Mouse (Mus musculus): Measurements from ENCODE around the gene Gm11564.
"Not testable (repeated sequence)": the region's sequence is repeated elsewhere in the genome, so short reads cannot be mapped to it uniquely, and the experiment has no call there.

Gm11564 gene

DNA sequence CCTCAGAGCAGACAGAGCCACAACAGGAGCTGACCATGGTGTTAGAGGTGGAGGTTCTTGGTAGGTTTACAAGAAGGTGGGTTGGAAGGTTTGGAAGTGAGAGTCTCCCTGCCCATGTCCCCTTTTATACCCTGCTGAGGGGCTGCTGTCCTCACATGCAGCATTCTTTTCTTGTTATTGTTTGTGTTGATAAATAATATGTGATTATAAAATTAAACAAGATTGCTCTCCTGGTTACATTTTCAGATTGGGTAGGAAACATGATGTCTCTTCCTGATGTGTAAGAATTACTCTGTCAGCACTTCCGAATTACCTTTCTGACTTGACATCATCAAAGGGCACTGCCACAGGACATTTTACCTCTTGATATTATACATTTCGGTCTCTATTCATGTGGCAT is at the start of gene Gm11564:
Gm11564 (minus strand) TSS at position 101 of the 400 bp plus-strand sequence.
- not testable (repeated sequence) for DNase-seq (ENCODE audit: low spot score)

DNA sequence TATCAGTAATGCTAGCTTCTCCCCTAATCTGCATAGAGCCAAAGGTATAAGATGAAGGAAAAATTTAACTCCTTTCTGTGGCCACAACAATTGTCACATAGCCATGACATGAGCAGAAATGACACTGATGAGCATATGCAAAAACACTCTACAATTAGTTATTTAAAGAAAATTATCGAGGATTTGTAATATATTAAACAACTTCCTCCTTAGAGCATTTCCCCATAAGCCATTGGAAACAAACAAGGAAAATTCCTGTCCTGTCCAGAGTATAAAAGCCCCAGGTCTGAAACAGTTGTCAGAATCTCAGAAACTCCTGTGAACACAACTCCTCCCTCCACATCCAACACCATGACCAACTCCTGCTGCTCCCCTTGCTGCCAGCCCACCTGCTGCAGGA is 48.7 kb upstream of the Gm11564 start, which contains the start of gene Gm11559:
Gm11559 (plus strand) TSS at position 301 of the 400 bp plus-strand sequence.
- DNase-seq (ENCODE audit: low spot score), result not testable (repeated sequence)

DNA sequence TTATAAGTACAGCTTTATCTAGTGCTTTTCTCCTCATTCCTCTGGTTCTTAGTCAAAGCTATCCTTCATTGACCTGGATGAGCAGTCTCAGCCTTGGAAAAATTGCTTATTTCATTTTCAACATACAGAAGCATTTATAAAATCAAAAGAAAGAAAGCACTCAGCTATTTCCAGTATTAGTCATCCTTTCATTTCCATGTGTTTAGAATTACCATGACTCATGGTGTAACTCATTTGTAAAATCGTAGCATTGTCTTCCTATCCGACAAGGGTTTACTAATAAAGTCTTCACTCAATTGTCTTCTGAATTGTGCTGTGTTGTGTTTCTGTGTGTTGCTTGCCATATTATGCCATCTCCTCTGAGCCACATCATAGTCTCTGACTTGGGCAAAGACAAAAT is 43.3 kb upstream of the Gm11564 start:
- no peak for DNase-seq (ENCODE audit: low spot score)

DNA sequence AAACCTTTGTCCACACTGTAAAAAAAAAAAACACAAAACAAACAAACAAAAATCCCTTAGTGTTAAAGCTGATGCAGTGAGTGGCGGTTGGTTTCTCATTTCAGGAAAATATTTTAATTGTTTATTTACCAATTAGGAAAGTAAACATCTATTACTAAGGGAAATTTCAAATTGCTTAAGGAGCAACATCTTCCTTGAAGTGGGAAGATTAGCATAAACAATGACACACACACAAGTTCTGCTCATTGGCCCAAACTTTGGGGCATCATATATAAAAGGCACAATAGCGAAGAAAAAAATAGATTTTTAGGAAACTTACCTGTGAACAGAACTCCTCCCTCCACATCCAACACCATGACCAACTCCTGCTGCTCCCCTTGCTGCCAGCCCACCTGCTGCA is 42.2 kb upstream of the Gm11564 start, which contains the start of gene Gm11568:
Gm11568 (plus strand) TSS at position 301 of the 400 bp plus-strand sequence.
- DNase-seq (ENCODE audit: low spot score), result no peak

DNA sequence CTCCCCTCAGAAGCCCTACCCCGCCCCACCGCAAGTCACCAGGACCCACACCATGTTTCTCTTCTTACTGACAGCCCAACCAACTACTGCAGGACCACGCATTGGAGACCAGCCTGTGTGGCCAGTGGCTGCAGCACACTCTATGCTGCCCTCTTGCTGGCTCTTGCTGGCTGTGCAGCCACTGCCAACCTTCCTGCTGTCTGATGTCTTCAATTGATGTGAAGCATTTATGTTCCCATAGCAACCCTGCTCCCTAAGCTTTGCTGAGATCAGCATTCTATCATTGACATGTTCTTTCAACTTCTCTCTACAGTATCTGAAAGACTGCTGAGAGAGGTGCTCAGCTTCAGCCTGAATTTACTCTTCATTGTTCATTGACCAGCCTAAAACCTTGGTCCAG is 38.7 kb upstream of the Gm11564 start:
- no peak for DNase-seq (ENCODE audit: low spot score)

DNA sequence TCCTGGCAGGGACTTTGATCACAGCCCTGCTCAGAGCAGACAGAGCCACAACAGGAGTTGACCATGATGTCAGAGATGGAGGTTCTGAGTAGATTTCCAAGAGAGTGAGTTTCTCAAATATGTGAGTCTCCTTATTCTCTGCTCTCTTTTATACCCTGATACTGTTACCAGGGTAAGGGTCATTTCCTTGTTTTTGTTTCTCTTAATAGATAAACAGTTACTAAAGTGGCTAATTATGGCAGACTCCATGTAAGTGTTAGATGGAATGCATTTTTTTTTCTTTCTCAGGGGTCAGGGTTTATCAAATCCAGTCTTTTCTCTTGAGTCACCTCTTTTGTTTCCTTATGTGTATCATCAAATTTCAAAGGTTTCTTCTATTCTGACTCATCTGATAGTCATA is 36.0 kb upstream of the Gm11564 start, which contains the start of gene Krtap4-16:
Krtap4-16 (minus strand) TSS at position 101 of the 400 bp plus-strand sequence.
- DNase-seq (ENCODE audit: low spot score), result no peak

DNA sequence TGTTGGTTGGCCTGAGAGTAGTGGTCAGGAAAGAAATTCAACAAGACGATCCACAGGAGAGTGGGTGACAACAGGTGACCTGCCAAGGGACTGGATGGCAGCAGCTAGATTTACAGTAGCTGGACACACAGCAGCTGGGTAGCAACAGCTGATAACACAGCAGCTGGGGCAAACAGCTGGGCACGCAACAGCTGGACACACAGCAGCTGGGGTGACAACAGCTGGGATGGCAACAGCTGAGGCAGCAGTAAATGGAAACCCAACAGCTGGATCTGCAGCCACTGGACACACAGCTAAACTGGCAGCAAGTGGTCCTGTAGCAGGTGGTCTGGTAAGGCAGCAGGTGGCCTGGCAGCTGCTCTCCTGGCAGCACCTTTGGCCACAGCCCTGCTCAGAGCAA is 31.3 kb upstream of the Gm11564 start:
- no peak for DNase-seq (ENCODE audit: low spot score)

DNA sequence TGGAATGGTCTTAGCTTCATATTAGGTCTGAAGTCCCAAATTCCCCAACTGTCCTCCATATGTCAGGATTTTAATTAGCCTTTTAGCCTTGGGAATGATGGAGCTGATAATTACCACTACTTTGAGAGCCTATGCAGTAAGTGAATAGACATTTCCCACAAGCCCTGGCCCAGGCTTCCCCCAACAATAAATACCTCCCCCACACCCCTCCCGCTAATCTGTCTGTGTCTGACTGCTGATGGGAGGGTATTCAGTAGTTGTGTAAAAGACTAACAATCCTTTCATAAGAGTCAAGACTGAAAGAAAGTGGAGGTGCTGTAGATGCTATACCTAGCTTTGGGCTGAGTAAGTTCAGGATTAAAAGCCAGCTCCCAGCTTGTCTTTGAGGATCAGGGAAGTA is 26.7 kb upstream of the Gm11564 start:
- DNase-seq (ENCODE audit: low spot score), result no peak

DNA sequence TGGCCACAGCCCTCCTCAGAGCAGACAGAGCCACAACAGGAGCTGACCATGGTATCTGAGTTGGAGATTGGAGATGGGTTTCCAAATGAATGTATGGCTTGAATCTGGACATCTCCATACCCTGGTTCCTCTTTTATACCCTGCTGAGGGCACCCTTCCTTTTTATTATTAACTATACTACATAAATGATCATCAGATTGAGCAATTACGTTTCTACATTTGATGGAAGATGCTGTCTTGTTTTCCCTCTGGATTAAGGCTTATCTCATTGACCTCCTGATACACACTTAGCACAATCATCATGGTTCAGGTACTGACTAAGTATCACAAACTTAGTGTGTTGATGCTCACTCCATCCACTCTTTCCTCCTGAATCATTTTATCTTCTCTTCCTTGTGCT is 22.5 kb upstream of the Gm11564 start, which contains the start of gene 2300003K06Rik:
2300003K06Rik (minus strand) TSS at position 101 of the 400 bp plus-strand sequence.
- DNase-seq (ENCODE audit: low spot score), result no peak

DNA sequence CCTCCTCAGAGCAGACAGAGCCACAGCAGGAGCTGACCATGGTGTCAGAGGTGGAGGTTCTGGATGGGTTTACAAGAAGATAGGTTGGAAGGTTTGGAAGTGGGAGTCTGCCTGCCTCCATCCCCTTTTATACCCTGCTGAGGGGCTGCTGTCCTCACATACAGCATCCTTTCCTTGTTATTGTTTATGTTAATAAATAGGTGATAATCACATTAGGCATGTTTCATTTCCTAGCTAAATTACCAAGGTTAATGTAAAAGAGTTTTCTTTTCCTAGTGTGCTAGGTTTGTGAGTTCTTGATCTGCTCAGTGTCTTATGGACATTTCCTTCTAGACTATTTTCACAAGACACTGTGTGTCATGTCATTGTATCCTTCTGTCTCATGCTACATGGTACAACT is 5.7 kb downstream of the Gm11564 start, which contains the start of gene Krtap4-13:
Krtap4-13 (minus strand) TSS at position 101 of the 400 bp plus-strand sequence.
- not testable (repeated sequence) for DNase-seq (ENCODE audit: low spot score)

DNA sequence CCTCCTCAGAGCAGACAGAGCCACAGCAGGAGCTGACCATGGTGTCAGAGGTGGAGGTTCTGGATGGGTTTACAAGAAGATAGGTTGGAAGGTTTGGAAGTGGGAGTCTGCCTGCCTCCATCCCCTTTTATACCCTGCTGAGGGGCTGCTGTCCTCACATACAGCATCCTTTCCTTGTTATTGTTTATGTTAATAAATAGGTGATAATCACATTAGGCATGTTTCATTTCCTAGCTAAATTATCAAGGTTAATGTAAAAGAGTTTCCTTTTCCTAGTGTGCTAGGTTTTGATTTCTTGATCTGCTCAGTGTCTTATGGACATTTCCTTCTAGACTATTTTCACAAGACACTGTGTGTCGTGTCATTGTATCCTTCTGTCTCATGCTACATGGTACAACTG is 11.1 kb downstream of the Gm11564 start, which contains the start of gene Gm11554:
Gm11554 (minus strand) TSS at position 101 of the 400 bp plus-strand sequence.
- DNase-seq (ENCODE audit: low spot score), result not testable (repeated sequence)

DNA sequence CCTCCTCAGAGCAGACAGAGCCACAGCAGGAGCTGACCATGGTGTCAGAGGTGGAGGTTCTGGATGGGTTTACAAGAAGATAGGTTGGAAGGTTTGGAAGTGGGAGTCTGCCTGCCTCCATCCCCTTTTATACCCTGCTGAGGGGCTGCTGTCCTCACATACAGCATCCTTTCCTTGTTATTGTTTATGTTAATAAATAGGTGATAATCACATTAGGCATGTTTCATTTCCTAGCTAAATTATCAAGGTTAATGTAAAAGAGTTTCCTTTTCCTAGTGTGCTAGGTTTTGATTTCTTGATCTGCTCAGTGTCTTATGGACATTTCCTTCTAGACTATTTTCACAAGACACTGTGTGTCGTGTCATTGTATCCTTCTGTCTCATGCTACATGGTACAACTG is 16.6 kb downstream of the Gm11564 start, which contains the start of gene Gm11569:
Gm11569 (minus strand) TSS at position 101 of the 400 bp plus-strand sequence.
- DNase-seq (ENCODE audit: low spot score), result not testable (repeated sequence)

DNA sequence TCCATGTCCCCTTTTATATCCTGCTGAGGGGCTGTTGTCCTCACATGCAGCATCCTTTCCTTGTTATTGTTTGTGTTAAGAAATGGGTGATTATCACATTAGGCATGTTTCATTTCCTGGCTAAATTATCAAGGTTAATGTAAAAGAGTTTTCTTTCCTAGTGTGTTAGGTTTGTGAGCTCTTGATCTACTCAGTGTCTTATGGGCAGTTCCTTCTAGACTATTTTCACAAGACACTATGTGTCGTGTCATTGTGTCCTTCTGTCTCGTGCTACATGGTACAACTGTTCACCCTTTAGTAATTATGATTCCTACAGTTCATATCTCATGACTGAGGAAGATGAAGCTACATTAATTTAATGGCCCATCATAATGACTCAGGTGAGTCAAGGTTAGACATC is 22.1 kb downstream of the Gm11564 start, which contains the start of gene Gm11596:
Gm11596 (minus strand) TSS at position 101 of the 400 bp plus-strand sequence.
- DNase-seq (ENCODE audit: low spot score), result no peak

DNA sequence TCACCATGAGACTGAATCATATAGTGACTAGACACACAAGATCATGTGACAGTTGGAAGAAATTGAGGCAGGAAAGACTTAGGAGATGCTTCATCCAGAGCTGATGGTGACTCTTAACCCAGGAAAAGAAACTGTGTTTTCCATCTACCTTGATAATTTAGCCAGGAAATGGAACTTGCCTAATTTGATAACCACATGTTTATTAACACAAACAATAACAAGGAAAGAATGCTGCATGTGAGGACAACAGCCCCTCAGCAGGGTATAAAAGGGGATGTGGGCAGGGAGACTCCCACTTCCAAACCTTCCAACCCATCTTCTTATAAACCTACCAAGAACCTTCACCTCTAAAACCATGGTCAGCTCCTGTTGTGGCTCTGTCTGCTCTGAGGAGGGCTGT is 30.6 kb downstream of the Gm11564 start, which contains the start of gene Krtap4-9:
Krtap4-9 (plus strand) TSS at position 301 of the 400 bp plus-strand sequence.
- not testable (repeated sequence) for DNase-seq (ENCODE audit: low spot score)

DNA sequence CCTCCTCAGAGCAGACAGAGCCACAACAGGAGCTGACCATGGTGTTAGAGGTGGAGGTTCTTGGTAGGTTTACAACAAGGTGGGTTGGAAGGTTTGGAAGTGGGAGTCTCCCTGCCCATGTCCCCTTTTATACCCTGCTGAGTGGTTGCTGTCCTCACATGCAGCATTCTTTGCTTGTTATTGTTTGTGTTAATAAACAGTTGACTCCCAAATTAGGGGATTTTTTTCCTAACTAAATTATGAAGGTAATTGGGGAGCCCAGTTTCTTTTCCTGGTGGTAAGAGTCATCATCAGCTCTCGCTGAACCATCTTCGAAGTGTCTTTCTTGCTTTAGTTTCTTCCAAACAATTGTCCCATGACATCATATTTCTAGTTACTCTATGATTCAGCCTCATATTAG is 34.9 kb downstream of the Gm11564 start, which contains the start of gene Krtap4-8:
Krtap4-8 (minus strand) TSS at position 101 of the 400 bp plus-strand sequence.
- no peak for DNase-seq (ENCODE audit: low spot score)

DNA sequence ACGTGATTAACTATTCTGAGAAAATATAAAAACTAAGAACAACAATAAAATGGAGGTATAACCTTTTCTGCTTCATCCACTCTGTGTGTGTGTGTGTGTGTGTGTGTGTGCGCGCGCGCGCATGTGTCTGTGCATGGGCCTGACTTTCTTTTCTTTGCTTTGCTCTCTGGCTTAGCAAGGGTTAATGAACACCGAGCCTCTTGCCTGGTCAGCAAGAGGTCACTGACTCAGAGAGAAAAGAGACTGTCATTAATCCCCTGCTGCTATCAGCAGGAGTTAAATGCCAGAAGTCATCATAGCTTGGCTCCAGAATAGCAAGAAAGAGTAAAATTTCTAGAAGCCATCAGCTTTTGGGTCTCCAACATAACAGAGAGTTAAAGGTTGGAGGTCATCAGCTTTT is 37.1 kb downstream of the Gm11564 start:
- peak; percentile 48 for DNase-seq (ENCODE audit: low spot score)

DNA sequence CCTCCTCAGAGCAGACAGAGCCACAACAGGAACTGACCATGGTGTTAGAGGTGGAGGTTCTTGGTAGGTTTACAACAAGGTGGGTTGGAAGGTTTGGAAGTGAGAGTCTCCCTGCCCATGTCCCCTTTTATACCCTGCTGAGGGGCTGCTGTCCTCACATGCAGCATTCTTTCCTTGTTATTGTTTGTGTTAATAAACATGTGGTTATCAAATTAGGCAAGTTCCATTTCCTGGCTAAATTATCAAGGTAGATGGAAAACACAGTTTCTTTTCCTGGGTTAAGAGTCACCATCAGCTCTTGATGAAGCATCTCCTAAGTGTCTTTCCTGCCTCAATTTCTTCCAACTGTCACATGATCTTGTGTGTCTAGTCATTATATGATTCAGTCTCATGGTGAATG is 42.7 kb downstream of the Gm11564 start, which contains the start of gene Gm11595:
Gm11595 (minus strand) TSS at position 101 of the 400 bp plus-strand sequence.
- not testable (repeated sequence) for DNase-seq (ENCODE audit: low spot score)

DNA sequence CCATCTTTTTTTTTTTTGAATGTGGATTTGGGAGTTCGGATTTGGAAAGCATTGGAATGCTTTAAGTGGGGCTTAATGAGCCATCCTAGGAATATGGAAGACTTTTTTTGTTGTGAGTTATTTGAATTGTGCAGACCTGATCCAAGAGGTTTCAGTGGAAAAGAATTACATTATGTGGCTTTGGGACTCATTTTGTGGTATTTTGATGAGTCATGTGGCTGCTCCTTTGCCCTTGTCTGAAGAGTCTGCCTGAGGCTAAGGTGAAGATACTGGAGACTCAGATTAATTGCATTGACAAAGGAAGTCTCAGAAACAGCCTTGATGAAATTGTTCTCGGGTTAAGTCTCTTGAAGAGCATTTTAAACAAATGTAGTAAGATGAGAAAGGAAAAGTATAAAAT is 47.1 kb downstream of the Gm11564 start:
- no peak for DNase-seq (ENCODE audit: low spot score)
